Mouse (Mus musculus): ENCODE data around the gene Defa21. TPM values are rescaled to one million over a fixed set of nuclear protein-coding genes. Genes with fewer than 3 reads are reported as not detected.

Defa21 gene
- polyA plus RNA-seq, 1 experiment from 2014 or later: not detected

Other genes with a start within 250 kb of the Defa21 start
- not detected in 2 replicates for gene Defb33, start 132.9 kb upstream of the Defa21 start, polyA plus RNA-seq (2015; fragmentation: Nextera tagmentation; extraction: Ambion mirVana)
- not detected in 2 replicates for gene Gm15056, start 122.9 kb upstream of the Defa21 start, polyA plus RNA-seq (2015; fragmentation: Nextera tagmentation; extraction: Ambion mirVana)
- gene Gm6040, start 103.5 kb upstream of the Defa21 start, polyA plus RNA-seq (2015; fragmentation: Nextera tagmentation; extraction: Ambion mirVana): not detected in 2 replicates
- gene AY761185, start 80.8 kb upstream of the Defa21 start, polyA plus RNA-seq (2015; fragmentation: Nextera tagmentation; extraction: Ambion mirVana): not detected in 2 replicates
- not detected in 2 replicates for gene Defa23, start 29.5 kb downstream of the Defa21 start, polyA plus RNA-seq (2015; fragmentation: Nextera tagmentation; extraction: Ambion mirVana)
- not detected in 2 replicates for gene Defa35, start 39.5 kb downstream of the Defa21 start, polyA plus RNA-seq (2015; fragmentation: Nextera tagmentation; extraction: Ambion mirVana)
- not detected in 2 replicates for gene Defa25, start 58.9 kb downstream of the Defa21 start, polyA plus RNA-seq (2015; fragmentation: Nextera tagmentation; extraction: Ambion mirVana)
- gene Gm14851, start 70.5 kb downstream of the Defa21 start, polyA plus RNA-seq (2015; fragmentation: Nextera tagmentation; extraction: Ambion mirVana): not detected in 2 replicates
- gene Defa30, start 109.1 kb downstream of the Defa21 start, polyA plus RNA-seq (2015; fragmentation: Nextera tagmentation; extraction: Ambion mirVana): not detected in 2 replicates
- gene Defa22, start 136.7 kb downstream of the Defa21 start, polyA plus RNA-seq (2015; fragmentation: Nextera tagmentation; extraction: Ambion mirVana): not detected in 2 replicates
- gene Defa31, start 166.1 kb downstream of the Defa21 start, polyA plus RNA-seq (2015; fragmentation: Nextera tagmentation; extraction: Ambion mirVana): not detected in 2 replicates
- gene Gm15293, start 176.0 kb downstream of the Defa21 start, polyA plus RNA-seq (2015; fragmentation: Nextera tagmentation; extraction: Ambion mirVana): not detected in 2 replicates
- not detected in 2 replicates for gene Gm15292, start 224.2 kb downstream of the Defa21 start, polyA plus RNA-seq (2015; fragmentation: Nextera tagmentation; extraction: Ambion mirVana)